Mouse (Mus musculus) kidney, postnatal 0 days (tissue): ENCODE measurements around the gene Olfr414. TPM values are rescaled to one million over a fixed set of nuclear protein-coding genes. Genes with fewer than 3 reads are reported as not detected.

Experiments
- ATAC-seq: fragments of 200-750 bp; cut with Nextera tagmentation; replicated peaks from 2 replicates; pipeline ENCODE4 v1.8.0; 2017; ENCODE audit warnings: low read depth, moderate number of reproducible peaks, moderate TSS enrichment, moderate library complexity; ENCODE audit not compliant: low FRiP score
- DNase-seq: peaks from one replicate; pipeline ENCODE4 v3.0.0-alpha.2; 2016; ENCODE audit warnings: low spot score
- H3K27ac ChIP-seq: fragments of 300-500 bp; sonication (generic); 2 replicates; pipeline ENCODE4 v1.5.1; 2014; ENCODE audit warnings: mild to moderate bottlenecking
- H3K27me3 ChIP-seq: fragments of 300-500 bp; sonication (generic); 2 replicates; pipeline ENCODE4 v1.6.1; 2014; ENCODE audit warnings: low read length, mixed read lengths; ENCODE audit not compliant: insufficient read depth
- H3K36me3 ChIP-seq: fragments of 300-500 bp; sonication (generic); 2 replicates; pipeline ENCODE4 v1.6.1; 2014; ENCODE audit warnings: low read length, mixed read lengths; ENCODE audit not compliant: insufficient read depth
- H3K4me1 ChIP-seq: fragments of 300-500 bp; sonication (generic); replicated peaks from 2 replicates; pipeline ENCODE4 v1.6.1; 2014; ENCODE audit warnings: antibody characterized with exemption, low read length, mixed read lengths; ENCODE audit not compliant: insufficient read depth
- H3K4me2 ChIP-seq: fragments of 300-500 bp; sonication (generic); 2 replicates; pipeline ENCODE4 v1.6.1; 2014; ENCODE audit warnings: mild to moderate bottlenecking, low read length, moderate library complexity, mixed read lengths
- H3K4me3 ChIP-seq: fragments of 300-500 bp; sonication (generic); replicated peaks from 2 replicates; pipeline ENCODE4 v1.5.1; 2014; ENCODE audit warnings: low read depth, low read length
- H3K9ac ChIP-seq: fragments of 300-500 bp; sonication (generic); 2 replicates; pipeline ENCODE4 v1.6.1; 2014; ENCODE audit warnings: low read depth, low read length
- H3K9me3 ChIP-seq: fragments of 300-500 bp; sonication (generic); replicated peaks from 2 replicates; pipeline ENCODE4 v1.6.1; 2016; ENCODE audit warnings: low read length, inconsistent platforms, mixed read lengths
- CTCF ChIP-seq: IDR thresholded peaks from 2 replicates; pipeline ENCODE4 v1.5.1; 2016; ENCODE audit warnings: antibody characterized with exemption, low read depth, mild to moderate bottlenecking, moderate library complexity
- WGBS: fragments of 180-500 bp; shearing (Covaris S2); extraction: QIAGEN DNeasy Blood & Tissue Kit; methylation state at CpG from one replicate; pipeline ENCODE4 v1.1.7; 2014; 5-methylcytosine and 5-hydroxymethylcytosine counted together
- polyA plus RNA-seq: library from polyadenylated mRNA; unstranded; fragments of >200 nt; fragmentation: Nextera tagmentation; extraction: Ambion mirVana; gene quantifications from 2 replicates; pipeline ENCODE4 v1.2.1, GENCODE M21; 2015

Olfr414 gene
- polyA plus RNA-seq, 1 experiment from 2014 or later: not detected

- Histone ChIP-seq H3K4me2 (no peak within 1 kb of the TSS), H3K4me3 (no peak within 1 kb of the TSS), H3K9me3 (no peaks in the 10 kb centered on the region), H3K9ac (no peak within 1 kb of the TSS), H3K36me3 (no peaks in the 10 kb centered on the region), H3K4me1 (no peaks in the 10 kb centered on the region), H3K27ac (no peak within 1 kb of the TSS), H3K27me3 (no peaks in the 10 kb centered on the region)
- no peak for DNase-seq
- no peak for ATAC-seq
- TF ChIP-seq CTCF: no peak
- 46% methylated on average over 1 of the region's 1 CpGs for WGBS
Observed at GRCm38 (mm10) chr1:174441782-174442181, 17.9 kb downstream of the Olfr414 start, which contains the start of gene Olfr220. TSS of gene Olfr220 (plus strand) at chr1:174442082.

GRCm38 (mm10) chr1:174455100-174455499, 31.2 kb downstream of the Olfr414 start:
- no peak overlapping the region for H3K4me2 ChIP-seq
- 87% methylated on average over 2 of the region's 2 CpGs for WGBS
- no peak overlapping the region for H3K4me3 ChIP-seq
- DNase-seq: no peak
- ATAC-seq: no peak
- no peak overlapping the region for H3K27ac ChIP-seq
- H3K27me3 ChIP-seq: no peaks in the 10 kb centered on the region
- no peaks in the 10 kb centered on the region for H3K36me3 ChIP-seq
- no peak for TF ChIP-seq CTCF
- H3K4me1 ChIP-seq: no peaks in the 10 kb centered on the region
- H3K9ac ChIP-seq: no peak overlapping the region
- no peaks in the 10 kb centered on the region for H3K9me3 ChIP-seq

DNA sequence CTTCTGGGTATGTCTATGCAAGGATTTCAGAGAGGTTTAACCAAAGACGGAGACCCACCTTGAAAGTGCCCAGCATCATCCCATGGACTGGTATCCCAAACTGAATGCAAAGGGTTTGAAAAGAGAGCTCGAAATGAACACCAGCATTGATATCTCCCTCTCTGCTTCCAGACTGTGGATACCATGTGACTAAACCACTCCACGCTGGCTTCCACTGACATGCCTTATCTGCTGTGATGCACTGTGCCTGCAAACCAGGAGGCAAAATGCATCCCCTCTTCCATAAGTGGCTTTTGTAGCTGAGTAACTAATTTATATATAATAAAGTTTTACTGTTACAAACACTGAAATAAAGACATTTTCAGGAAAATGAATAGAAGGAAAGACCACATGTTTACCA, 41.5 kb downstream of the Olfr414 start:
- 81% methylated on average over 3 of the region's 3 CpGs for WGBS
- DNase-seq (no peak), ATAC-seq (no peak)
- H3K27ac ChIP-seq: no peak overlapping the region
- H3K4me3 ChIP-seq: no peak overlapping the region
- TF ChIP-seq CTCF: no peak
- H3K9ac ChIP-seq: no peak overlapping the region
- no peaks in the 10 kb centered on the region for H3K4me1 ChIP-seq
- H3K9me3 ChIP-seq: no peaks in the 10 kb centered on the region
- H3K4me2 ChIP-seq: no peak overlapping the region
- H3K27me3 ChIP-seq: no peaks in the 10 kb centered on the region
- no peaks in the 10 kb centered on the region for H3K36me3 ChIP-seq

DNA sequence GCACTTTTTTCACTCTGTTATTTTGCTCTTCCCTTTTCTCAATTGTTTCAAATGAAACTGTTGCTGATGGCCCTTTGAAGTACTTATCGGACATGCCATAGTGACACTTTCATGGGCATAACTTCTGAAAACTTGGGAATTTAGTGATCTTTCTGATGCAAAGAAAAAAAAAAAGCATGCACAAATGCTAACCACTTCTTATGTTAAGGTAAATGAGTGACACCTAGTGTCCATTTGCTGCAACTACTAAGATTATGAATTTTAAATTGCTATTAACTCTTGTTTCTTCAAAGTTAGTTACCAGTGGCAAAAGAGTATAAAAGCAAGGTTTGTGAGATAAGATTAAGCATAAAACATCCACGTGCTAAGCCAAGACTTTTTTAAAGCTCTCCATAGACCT, 42.4 kb downstream of the Olfr414 start:
- Histone ChIP-seq H3K4me2 (no peak overlapping the region), H3K4me1 (no peaks in the 10 kb centered on the region), H3K36me3 (no peaks in the 10 kb centered on the region), H3K4me3 (no peak overlapping the region), H3K9ac (no peak overlapping the region), H3K27me3 (no peaks in the 10 kb centered on the region), H3K9me3 (no peaks in the 10 kb centered on the region), H3K27ac (no peak overlapping the region)
- DNase-seq (peak; percentile 61), ATAC-seq (no peak)
- WGBS: 19% methylated on average over 2 of the region's 2 CpGs
- TF ChIP-seq CTCF: peak; percentile 77

GRCm38 (mm10) chr1:174469736-174470135, 45.9 kb downstream of the Olfr414 start:
- no peak overlapping the region for H3K9ac ChIP-seq
- peak; percentile 79 for DNase-seq
- TF ChIP-seq CTCF: peak; percentile 94

DNA sequence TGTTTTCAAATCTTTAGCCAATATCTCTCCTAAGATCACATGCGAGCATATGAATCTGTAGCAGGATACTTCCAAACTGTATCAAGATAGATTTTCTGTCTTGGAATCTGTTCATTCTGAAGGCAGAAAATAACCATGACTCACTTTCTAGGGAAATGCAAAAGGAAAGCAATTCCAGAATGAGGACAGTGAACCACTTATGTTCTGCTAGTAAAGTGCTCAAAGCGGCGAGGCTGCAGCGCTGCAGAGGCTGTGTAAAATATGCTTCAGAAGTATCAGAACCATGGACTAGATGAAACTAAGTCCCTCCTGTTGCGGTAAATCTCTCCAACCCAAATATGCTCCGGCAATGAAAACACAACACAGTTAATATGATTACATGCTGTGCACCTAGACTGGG, 58.7 kb downstream of the Olfr414 start:
- Histone ChIP-seq H3K4me3 (no peak overlapping the region), H3K9me3 (no peaks in the 10 kb centered on the region), H3K27me3 (no peaks in the 10 kb centered on the region), H3K36me3 (no peaks in the 10 kb centered on the region), H3K4me2 (no peak overlapping the region), H3K4me1 (no peaks in the 10 kb centered on the region), H3K9ac (no peak overlapping the region), H3K27ac (no peak overlapping the region)
- TF ChIP-seq CTCF: no peak
- ATAC-seq (no peak), DNase-seq (no peak)
- WGBS: 93% methylated on average over 6 of the region's 6 CpGs

More at GRCm38 (mm10) chr1:174469736-174470135, 45.9 kb downstream of the Olfr414 start:
- H3K9me3 ChIP-seq: no peaks in the 10 kb centered on the region
- ATAC-seq: 0 out of 2 replicates have a peak, but pooled peaks have one; percentile 59
- no peak overlapping the region for H3K27ac ChIP-seq
- no peaks in the 10 kb centered on the region for H3K36me3 ChIP-seq
- no peaks in the 10 kb centered on the region for H3K27me3 ChIP-seq
- H3K4me2 ChIP-seq: no peak overlapping the region
- no peaks in the 10 kb centered on the region for H3K4me1 ChIP-seq
- H3K4me3 ChIP-seq: no peak overlapping the region
- 11% methylated on average over 6 of the region's 6 CpGs for WGBS

Other genes with a start within 250 kb of the Olfr414 start
- gene Olfr419, start 172.0 kb upstream of the Olfr414 start, polyA plus RNA-seq: not detected in 2 replicates
- not detected in 2 replicates for gene Mptx1, start 93.5 kb upstream of the Olfr414 start, polyA plus RNA-seq
- not detected in 2 replicates for gene Olfr417, start 58.9 kb upstream of the Olfr414 start, polyA plus RNA-seq
- not detected in 2 replicates for gene Olfr248, start 33.0 kb upstream of the Olfr414 start, polyA plus RNA-seq
- gene Olfr220, start 18.0 kb downstream of the Olfr414 start, polyA plus RNA-seq: not detected in 2 replicates
- 0.14 and 0.33 TPM in 2 replicates for gene Fmn2, start 77.8 kb downstream of the Olfr414 start, polyA plus RNA-seq